Mouse (Mus musculus) C2C12 (cell line): ENCODE measurements around the gene Epas1. TPM values are rescaled to one million over a fixed set of nuclear protein-coding genes. Genes with fewer than 3 reads are reported as not detected.

ENCODE experiments used
- H3K27me3 ChIP-seq: one replicate; pipeline ENCODE4 v1.6.1; 2011; ENCODE audit not compliant: control insufficient read depth, insufficient read depth, insufficient read length
- H3K36me3 ChIP-seq: one replicate; pipeline ENCODE4 v1.6.1; 2011; ENCODE audit not compliant: control insufficient read depth, insufficient read depth
- H3K4me3 ChIP-seq: one replicate; pipeline ENCODE4 v1.5.1; 2011; ENCODE audit warnings: mild to moderate bottlenecking, control low read depth; ENCODE audit not compliant: poor library complexity, insufficient read depth, severe bottlenecking
- H3K79me2 ChIP-seq: one replicate; pipeline ENCODE4 v1.6.1; 2011; ENCODE audit not compliant: control insufficient read depth, insufficient read depth
- H3K79me3 ChIP-seq: one replicate; pipeline ENCODE4 v1.6.1; 2011; ENCODE audit warnings: low read depth, control low read depth
- H3ac ChIP-seq: one replicate; pipeline ENCODE3; 2011; ENCODE audit warnings: low read depth; ENCODE audit not compliant: control insufficient read depth, insufficient read length
- CEBPB ChIP-seq: IDR thresholded peaks from one replicate; pipeline ENCODE4 v1.6.1; 2011; ENCODE audit warnings: low read depth, mild to moderate bottlenecking, control low read depth, moderate library complexity
- CTCF ChIP-seq: IDR thresholded peaks from one replicate; pipeline ENCODE4 v1.5.1; 2011; ENCODE audit not compliant: control insufficient read depth, insufficient read depth, insufficient read length
- FOSL1 ChIP-seq: IDR thresholded peaks from one replicate; pipeline ENCODE4 v1.8.0; 2011; ENCODE audit warnings: mild to moderate bottlenecking, low read length; ENCODE audit not compliant: poor library complexity, insufficient read depth, severe bottlenecking
- MAX ChIP-seq: IDR thresholded peaks from one replicate; pipeline ENCODE4 v1.6.1; 2011; ENCODE audit warnings: mild to moderate bottlenecking, control low read depth
- MYOD1 ChIP-seq: IDR thresholded peaks from one replicate; pipeline ENCODE4 v1.6.1; 2011; ENCODE audit warnings: low read depth; ENCODE audit not compliant: control insufficient read depth, insufficient read length
- MYOG ChIP-seq: IDR thresholded peaks from one replicate; pipeline ENCODE4 v1.6.1; 2011; ENCODE audit not compliant: control insufficient read depth, insufficient read length; ENCODE audit errors: extremely low read depth
- USF1 ChIP-seq: IDR thresholded peaks from one replicate; pipeline ENCODE4 v1.6.1; 2011; ENCODE audit warnings: low read depth, mild to moderate bottlenecking, control low read depth, moderate library complexity
- polyA plus RNA-seq: library from polyadenylated mRNA; unstranded; fragments of >200 nt; fragmentation: generic; extraction: Trizol; gene quantifications from one replicate; pipeline ENCODE4 v1.2.1, GENCODE M21; 2012; ENCODE audit warnings: missing spikeins

The Epas1 gene
- polyA plus RNA-seq, 1 experiment: 0.05 TPM

DNA sequence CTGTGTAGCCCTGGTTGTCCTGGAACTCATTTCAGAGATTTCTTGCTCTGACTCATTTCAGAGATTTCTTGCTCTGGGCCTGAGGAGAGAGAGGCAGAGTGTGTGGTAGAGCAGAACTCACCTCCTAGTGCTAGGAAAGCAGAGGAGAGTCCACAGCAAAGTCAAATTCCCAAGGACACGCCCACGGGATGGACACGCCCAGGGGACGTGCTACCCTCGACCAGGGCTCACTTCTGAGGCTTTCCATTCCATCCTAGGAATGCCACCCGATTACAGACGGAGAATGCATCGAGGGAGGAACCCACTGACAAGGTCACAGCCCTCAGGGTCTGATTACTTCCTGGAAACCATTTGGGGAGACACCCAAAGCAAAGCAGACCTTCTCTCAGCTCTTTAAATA lies 39.9 kb upstream of the Epas1 start:
- H3K36me3 ChIP-seq: no peaks in the 10 kb centered on the region
- no peaks in the 10 kb centered on the region for H3K79me3 ChIP-seq
- H3ac ChIP-seq: no peak overlapping the region
- H3K4me3 ChIP-seq: no peak overlapping the region
- no peaks in the 10 kb centered on the region for H3K27me3 ChIP-seq
- TF ChIP-seq MYOD1 (no peak), MYOG (no peak), CEBPB (no peak), FOSL1 (no peak), CTCF (no peak), MAX (no peak), USF1 (no peak)
- H3K79me2 ChIP-seq: no peaks in the 10 kb centered on the region

DNA sequence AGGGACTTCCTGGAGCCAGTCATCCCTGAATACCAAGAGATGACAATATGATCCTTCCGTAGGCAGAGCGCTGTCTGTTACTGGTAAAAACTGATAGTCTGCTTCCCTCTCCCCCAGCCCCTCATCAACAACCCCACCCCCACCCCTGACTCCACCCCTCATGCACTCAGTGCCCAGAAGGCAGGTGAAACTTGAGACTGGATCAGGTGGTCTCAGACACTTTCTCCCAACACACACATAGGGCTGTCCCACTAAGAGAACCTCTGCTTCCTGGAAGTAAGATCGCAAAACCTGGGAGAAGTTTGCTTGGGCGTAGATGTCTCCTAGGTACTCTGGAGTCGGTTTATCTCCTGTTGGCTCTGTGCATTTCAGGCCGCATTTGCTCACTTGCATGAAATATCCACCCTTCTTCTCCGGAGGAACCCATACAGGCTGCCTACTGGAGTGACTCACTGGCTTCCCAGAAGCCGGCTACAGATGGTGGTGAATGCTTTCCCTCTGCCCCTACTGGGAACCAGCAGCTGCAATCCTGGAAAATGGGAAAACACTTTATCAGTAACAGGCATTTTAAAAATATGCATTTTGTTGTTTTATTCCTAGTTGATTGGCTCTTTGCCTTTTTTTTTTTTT lies 28.6 kb upstream of the Epas1 start:
- H3K79me3 ChIP-seq: no peaks in the 10 kb centered on the region
- TF ChIP-seq USF1 (no peak), MYOG (no peak), CEBPB (no peak), FOSL1 (no peak), MAX (no peak), CTCF (no peak)
- H3K79me2 ChIP-seq: no peaks in the 10 kb centered on the region
- H3K27me3 ChIP-seq: no peaks in the 10 kb centered on the region
- no peaks in the 10 kb centered on the region for H3K36me3 ChIP-seq
- no peak overlapping the region for H3K4me3 ChIP-seq
- H3ac ChIP-seq: no peak overlapping the region

DNA sequence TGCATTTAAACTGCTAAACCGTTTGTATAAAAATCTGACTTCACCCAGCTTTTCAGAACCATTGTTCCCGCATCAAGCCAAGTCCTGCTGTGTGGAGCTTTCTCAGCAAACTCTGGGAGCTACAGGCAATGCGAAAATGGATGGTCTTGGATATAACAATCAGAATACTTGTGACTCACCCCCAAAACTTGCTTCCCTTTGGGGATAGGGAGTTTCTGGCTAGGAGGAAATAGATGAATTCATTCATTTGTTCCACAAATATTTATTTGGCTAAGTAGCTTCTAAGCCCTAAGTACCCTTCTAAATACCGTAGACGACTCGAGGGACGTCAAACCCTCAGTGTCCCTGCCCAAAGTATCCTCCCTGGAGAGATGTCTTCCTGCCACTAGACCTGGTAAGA lies 27.0 kb upstream of the Epas1 start:
- H3K27me3 ChIP-seq: no peaks in the 10 kb centered on the region
- no peaks in the 10 kb centered on the region for H3K79me2 ChIP-seq
- H3K79me3 ChIP-seq: no peaks in the 10 kb centered on the region
- no peaks in the 10 kb centered on the region for H3K36me3 ChIP-seq
- H3K4me3 ChIP-seq: no peak overlapping the region
- H3ac ChIP-seq: no peak overlapping the region
- TF ChIP-seq FOSL1: no peak
- no peak for TF ChIP-seq USF1
- TF ChIP-seq MYOD1: no peak
- TF ChIP-seq MAX: no peak
- TF ChIP-seq CEBPB: no peak
- no peak for TF ChIP-seq MYOG
- TF ChIP-seq CTCF: no peak

DNA sequence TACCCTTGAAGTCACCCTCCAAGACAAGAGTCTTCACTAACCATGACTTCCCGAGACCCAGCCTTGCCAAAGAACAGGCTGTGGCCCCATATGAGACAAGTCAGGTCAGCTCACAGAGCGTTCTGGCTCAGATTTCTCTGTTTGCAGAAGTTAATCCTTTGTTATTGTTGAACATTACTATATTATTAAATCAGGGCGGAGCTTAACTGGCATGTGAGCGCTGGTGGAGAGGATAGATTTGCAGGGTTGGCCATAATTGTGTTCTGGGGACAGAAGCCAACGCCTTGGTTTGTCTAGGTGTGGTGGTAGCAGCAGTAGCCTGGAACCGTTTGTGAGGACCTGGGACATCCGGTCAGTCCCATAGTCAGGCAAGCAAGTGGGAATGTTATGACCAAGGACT lies 26.5 kb upstream of the Epas1 start:
- H3K79me2 ChIP-seq: no peaks in the 10 kb centered on the region
- H3K4me3 ChIP-seq: no peak overlapping the region
- no peaks in the 10 kb centered on the region for H3K79me3 ChIP-seq
- H3K36me3 ChIP-seq: no peaks in the 10 kb centered on the region
- no peak for TF ChIP-seq FOSL1
- TF ChIP-seq CTCF: no peak
- TF ChIP-seq USF1: no peak
- no peak for TF ChIP-seq MYOD1
- TF ChIP-seq MAX: no peak
- no peak for TF ChIP-seq MYOG
- TF ChIP-seq CEBPB: no peak
- no peaks in the 10 kb centered on the region for H3K27me3 ChIP-seq
- no peak overlapping the region for H3ac ChIP-seq

DNA sequence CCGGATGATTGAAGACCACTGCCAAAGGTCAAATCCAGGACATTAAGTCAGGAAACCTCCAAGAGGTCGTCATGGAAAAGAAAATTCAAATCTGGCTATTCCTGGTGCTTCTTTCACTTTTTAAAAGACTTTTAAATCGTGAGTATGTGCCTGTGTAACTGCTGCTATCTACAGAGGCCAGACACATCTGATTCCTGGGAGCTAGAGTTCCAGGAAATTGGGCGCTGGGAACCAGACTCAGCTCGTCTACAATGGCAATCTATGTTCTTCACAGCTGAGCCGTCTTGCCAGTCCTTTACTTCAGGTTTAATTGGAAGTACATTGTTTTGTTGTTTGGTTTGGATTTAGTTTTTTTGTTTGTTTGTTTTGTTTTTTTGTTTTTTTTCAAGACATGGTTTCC lies 22.2 kb upstream of the Epas1 start:
- no peak for TF ChIP-seq MAX
- TF ChIP-seq CTCF: no peak
- TF ChIP-seq CEBPB: no peak
- TF ChIP-seq MYOG: no peak
- no peak for TF ChIP-seq USF1
- no peak for TF ChIP-seq MYOD1
- no peak for TF ChIP-seq FOSL1
- H3ac ChIP-seq: no peak overlapping the region
- no peak overlapping the region for H3K4me3 ChIP-seq

More for the DNA sequence above, 22.2 kb upstream of the Epas1 start:
- Histone ChIP-seq H3K36me3 (no peaks in the 10 kb centered on the region), H3K79me3 (no peaks in the 10 kb centered on the region), H3K79me2 (no peaks in the 10 kb centered on the region), H3K27me3 (no peaks in the 10 kb centered on the region)
